Mouse (Mus musculus): ENCODE data around the gene Sdr9c7. TPM values are rescaled to one million over a fixed set of nuclear protein-coding genes. Genes with fewer than 3 reads are reported as not detected.

Sdr9c7 gene
- not detected in 2 replicates for polyA plus RNA-seq (2015; fragmentation: Nextera tagmentation; extraction: Ambion mirVana)

DNA sequence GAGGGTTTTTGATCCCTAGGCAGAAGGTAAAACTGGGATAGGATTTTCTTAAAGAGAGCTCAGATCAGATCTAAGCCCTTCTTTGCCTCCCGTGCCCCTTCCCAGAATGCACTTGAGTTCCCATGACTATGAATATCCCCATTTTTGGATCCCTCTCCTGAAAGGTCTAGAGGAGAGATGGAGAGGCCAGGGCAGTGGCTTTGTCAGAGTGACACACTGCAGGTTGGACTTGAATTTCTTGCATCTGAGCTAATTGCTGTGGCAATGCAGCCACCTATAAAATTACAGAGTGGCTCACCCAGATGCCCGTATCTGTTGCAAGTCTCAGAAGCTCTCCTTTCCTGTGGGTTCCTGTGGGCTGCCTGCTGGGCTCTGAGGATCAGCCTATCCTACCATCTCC is at the start of gene Sdr9c7:
Sdr9c7 (plus strand) TSS at position 301 of the 400 bp plus-strand sequence.
- Histone ChIP-seq H3K4me2 (replicated peaks) (no peak within 1 kb of the TSS), H3K9ac (replicated peaks) (no peak within 1 kb of the TSS), H3K4me1 (replicated peaks) (no peaks in the 10 kb centered on the region), H3K4me3 (replicated peaks) (no peak within 1 kb of the TSS), H3K27me3 (no peaks in the 10 kb centered on the region), H3K9me3 (no peaks in the 10 kb centered on the region), H3K27ac (no peak within 1 kb of the TSS), H3K36me3 (no peaks in the 10 kb centered on the region)
- no peak for ATAC-seq
- 87% methylated on average over 2 of the region's 2 CpGs for WGBS

DNA sequence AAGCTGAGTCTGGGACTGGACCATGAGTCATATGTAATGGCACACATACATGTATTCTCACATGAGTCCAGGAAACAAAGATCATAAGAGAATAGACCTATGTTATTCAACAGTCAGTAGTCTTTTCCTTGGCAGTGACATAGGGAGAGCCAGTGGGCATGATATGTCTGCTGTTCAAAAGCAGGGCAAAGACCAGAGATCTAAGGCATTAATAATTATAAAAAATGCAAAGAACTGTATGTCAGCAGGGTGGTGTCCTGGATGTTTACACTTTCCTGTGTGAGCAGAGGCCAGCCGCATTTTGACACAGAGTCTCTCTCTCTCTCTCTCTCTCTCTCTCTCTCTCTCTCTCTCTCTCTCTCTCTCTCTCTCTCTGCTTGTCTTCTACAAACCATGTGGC is 48.7 kb upstream of the Sdr9c7 start, which contains the start of gene Rdh19:
Rdh19 (plus strand) TSS at position 301 of the 400 bp plus-strand sequence.
- Histone ChIP-seq H3K4me3 (replicated peaks) (no peak within 1 kb of the TSS), H3K9ac (replicated peaks) (no peak within 1 kb of the TSS), H3K4me2 (replicated peaks) (no peak within 1 kb of the TSS), H3K27ac (no peak within 1 kb of the TSS), H3K27me3 (no peaks in the 10 kb centered on the region), H3K4me1 (replicated peaks) (no peaks in the 10 kb centered on the region), H3K36me3 (no peaks in the 10 kb centered on the region), H3K9me3 (no peaks in the 10 kb centered on the region)
- WGBS, result 94% methylated on average over 1 of the region's 1 CpGs
- no peak for ATAC-seq

DNA sequence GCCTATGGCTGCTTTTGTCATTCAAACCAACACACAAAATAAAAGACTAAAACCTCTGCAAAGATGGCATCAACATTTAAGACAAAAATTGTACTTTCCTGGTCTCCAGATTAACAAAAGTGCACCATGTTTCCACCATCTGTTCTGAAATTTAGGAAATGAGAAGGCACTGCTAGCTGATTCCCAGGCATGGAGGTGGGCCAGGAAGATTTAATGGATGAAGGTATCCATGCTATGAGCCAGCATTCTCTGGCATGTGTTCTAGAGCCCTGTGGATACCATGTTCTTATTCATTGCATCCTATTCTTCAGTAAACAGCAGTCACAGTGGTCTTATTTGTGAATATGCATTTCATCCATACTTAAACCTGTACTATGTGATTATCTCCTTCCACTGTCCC is 41.9 kb upstream of the Sdr9c7 start:
- Histone ChIP-seq H3K4me3 (replicated peaks) (no peak overlapping the region), H3K27me3 (no peaks in the 10 kb centered on the region), H3K9me3 (no peaks in the 10 kb centered on the region), H3K4me1 (replicated peaks) (no peaks in the 10 kb centered on the region), H3K36me3 (no peaks in the 10 kb centered on the region), H3K4me2 (replicated peaks) (no peak overlapping the region), H3K9ac (replicated peaks) (no peak overlapping the region), H3K27ac (no peak overlapping the region)
- ATAC-seq, result no peak

DNA sequence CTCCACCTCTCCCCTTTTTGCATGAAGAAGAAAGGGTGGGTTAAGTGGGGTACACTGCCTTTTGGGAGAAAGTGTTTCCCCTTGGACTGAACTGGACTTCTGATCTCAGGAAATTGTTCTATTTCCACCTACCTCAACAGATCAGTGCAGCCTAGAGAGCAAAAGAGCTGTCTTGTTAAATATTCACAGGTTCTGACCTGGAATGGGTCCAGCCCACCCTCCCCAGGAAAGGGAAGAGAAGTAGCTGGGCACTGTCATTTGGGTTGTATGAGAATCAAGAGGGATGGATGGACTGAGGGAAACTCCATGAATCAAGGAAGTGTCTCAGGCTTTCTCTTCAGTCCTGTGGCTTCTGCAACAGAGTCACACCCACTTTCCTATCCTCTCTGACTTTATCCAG is 33.4 kb upstream of the Sdr9c7 start:
- Histone ChIP-seq H3K36me3 (no peaks in the 10 kb centered on the region), H3K27me3 (no peaks in the 10 kb centered on the region), H3K4me1 (replicated peaks) (no peaks in the 10 kb centered on the region), H3K9me3 (no peaks in the 10 kb centered on the region), H3K27ac (no peak overlapping the region), H3K4me3 (replicated peaks) (no peak overlapping the region), H3K9ac (replicated peaks) (no peak overlapping the region), H3K4me2 (replicated peaks) (no peak overlapping the region)
- ATAC-seq, result no peak

DNA sequence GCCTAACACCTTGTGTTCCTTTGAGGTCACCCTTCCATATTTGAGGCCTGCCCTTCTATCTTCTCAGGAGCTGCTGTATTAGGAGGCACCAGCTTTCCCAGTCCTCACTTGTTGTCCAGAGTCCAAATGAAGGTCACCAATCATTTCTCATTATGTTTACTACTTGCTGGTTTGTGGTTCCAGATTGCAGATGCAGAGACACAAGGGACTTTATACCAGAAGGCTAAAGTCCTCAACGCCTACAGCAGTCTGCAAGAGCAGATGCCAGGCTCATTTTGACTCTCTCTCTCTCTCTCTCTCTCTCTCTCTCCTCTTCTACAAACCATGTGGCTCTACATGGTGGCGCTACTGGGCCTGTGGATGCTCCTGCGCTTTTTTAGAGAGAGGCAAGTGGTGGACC is 32.1 kb upstream of the Sdr9c7 start, which contains the start of gene Rdh16f2:
Rdh16f2 (plus strand) TSS at position 243 of the 400 bp plus-strand sequence.
- Histone ChIP-seq H3K36me3 (no peaks in the 10 kb centered on the region), H3K9ac (replicated peaks) (no peak within 1 kb of the TSS), H3K4me2 (replicated peaks) (no peak within 1 kb of the TSS), H3K4me1 (replicated peaks) (no peaks in the 10 kb centered on the region), H3K9me3 (no peaks in the 10 kb centered on the region), H3K27ac (no peak within 1 kb of the TSS), H3K27me3 (no peaks in the 10 kb centered on the region), H3K4me3 (replicated peaks) (no peak within 1 kb of the TSS)
- no peak for ATAC-seq
- 82% methylated on average over 3 of the region's 3 CpGs for WGBS

DNA sequence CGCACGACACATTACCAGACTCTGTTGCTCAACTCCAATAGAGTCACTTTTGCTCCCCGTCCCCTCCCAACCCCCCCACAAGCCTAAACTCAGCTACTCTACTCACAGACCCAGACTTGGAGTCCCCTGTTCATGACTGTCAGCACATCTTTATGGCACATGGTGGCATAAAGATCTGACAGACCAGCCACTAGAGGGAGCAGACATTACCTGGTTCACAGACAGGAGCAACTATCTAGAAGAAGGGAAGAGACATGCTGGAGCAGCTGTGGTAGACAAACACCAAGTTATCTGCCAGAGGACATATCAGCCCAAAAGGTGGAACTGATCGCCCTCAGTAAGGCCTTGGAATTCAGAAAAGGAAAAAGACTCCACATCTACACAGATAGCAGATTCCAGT is 25.8 kb upstream of the Sdr9c7 start:
- ATAC-seq, result no peak
- no peaks in the 10 kb centered on the region for H3K27me3 ChIP-seq
- H3K27ac ChIP-seq, result no peak overlapping the region
- no peak overlapping the region for H3K4me3 ChIP-seq (replicated peaks)
- WGBS, result 75% methylated on average over 4 of the region's 4 CpGs
- H3K36me3 ChIP-seq, result no peaks in the 10 kb centered on the region
- H3K9me3 ChIP-seq, result no peaks in the 10 kb centered on the region
- H3K4me1 ChIP-seq (replicated peaks), result no peaks in the 10 kb centered on the region
- H3K4me2 ChIP-seq (replicated peaks), result no peak overlapping the region
- no peak overlapping the region for H3K9ac ChIP-seq (replicated peaks)

DNA sequence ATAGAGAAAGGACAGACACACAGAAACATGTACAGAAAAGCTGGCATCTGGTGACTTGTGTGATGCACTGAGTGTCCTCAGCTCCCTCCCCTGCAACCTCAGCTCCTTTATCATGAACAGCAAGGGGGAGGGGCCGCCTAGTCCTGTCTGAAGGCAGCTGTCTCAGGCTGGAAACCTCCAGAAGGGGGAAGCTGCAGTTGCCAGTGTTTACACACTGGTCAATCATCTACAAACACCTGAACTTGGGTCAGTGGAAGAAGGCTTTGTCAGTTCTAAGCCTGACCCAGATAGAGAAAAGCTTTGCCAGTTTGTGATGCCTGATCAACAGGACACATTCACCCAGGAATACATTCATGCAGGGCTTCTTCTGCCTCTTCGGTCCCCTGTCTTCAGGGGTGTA is 20.6 kb upstream of the Sdr9c7 start:
- H3K4me2 ChIP-seq (replicated peaks), result no peak overlapping the region
- no peaks in the 10 kb centered on the region for H3K27me3 ChIP-seq
- H3K9ac ChIP-seq (replicated peaks), result no peak overlapping the region
- ATAC-seq, result no peak
- H3K9me3 ChIP-seq, result no peaks in the 10 kb centered on the region
- H3K27ac ChIP-seq, result no peak overlapping the region
- H3K36me3 ChIP-seq, result no peaks in the 10 kb centered on the region
- no peaks in the 10 kb centered on the region for H3K4me1 ChIP-seq (replicated peaks)
- WGBS, result 56% methylated on average over 2 of the region's 2 CpGs
- H3K4me3 ChIP-seq (replicated peaks), result no peak overlapping the region

DNA sequence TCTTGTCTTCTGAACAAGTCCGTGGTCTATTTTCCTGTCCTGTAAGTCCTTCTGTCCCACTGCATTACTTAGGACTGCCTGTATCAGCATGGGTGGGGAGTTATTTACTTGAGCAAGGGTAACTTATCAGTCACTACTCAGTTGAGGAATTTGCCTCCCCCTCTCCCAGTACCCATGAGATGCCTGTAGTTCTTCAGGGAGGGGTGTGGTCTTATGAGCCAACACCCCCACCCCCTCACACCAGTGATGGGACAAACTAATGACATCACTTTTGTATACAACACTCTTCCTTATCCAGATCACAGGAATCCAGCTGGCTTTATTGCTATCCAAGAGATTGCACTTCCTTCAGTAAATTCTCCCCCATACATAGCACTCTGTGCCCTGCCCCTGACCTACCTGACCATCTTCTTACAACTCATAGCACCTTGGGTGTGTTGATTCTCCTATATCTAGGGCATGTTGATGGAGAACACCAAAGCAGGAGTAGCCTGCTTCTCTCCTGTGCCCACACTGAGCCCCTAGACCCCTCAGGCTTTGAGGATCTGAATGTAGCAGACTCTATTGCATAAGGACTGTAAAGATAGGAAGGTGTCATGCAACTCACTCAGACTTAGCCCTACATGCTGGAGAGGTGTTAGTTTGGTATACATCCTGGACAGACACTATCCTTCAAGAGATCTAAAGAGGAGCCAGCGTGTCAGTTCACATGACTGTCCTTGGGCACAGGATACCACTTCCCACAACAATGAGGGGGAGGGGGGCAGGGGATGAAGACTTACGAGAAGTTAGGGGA is 19.9 kb upstream of the Sdr9c7 start:
- Histone ChIP-seq H3K36me3 (no peaks in the 10 kb centered on the region), H3K9ac (replicated peaks) (no peak overlapping the region), H3K4me1 (replicated peaks) (no peaks in the 10 kb centered on the region), H3K4me3 (replicated peaks) (no peak overlapping the region), H3K9me3 (no peaks in the 10 kb centered on the region), H3K27me3 (no peaks in the 10 kb centered on the region), H3K4me2 (replicated peaks) (no peak overlapping the region), H3K27ac (no peak overlapping the region)
- WGBS, result 90% methylated on average over 3 of the region's 3 CpGs
- ATAC-seq, result no peak

DNA sequence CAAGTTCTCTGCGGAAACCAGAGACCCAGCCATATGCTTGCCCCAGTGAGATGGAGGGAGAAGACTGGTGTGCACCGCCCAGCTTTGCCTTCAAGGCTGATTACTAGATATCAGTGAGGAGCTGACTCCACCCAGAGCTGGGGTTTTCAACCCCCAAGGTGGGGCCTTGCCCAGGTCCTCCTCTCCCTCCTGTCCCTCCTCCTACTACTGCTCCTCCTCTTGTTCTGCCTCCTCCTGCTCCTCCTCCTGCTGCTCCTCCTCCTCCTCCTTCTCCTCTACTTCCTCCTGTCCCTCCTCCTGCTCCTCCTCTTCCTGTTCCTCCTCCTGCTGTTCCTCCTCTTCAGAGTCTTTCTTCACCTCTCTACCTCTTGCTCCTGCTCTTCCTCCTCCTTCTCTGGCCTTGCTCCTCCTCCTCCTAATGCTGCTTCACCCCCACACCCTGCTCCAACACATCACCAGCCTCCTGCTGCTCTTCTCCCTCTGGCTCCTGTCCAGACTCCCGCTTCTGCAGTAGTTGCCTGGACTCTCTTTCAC is 19.1 kb upstream of the Sdr9c7 start:
- Histone ChIP-seq H3K36me3 (no peaks in the 10 kb centered on the region), H3K9ac (replicated peaks) (no peak overlapping the region), H3K4me1 (replicated peaks) (no peaks in the 10 kb centered on the region), H3K4me2 (replicated peaks) (no peak overlapping the region), H3K27me3 (no peaks in the 10 kb centered on the region), H3K27ac (no peak overlapping the region), H3K4me3 (replicated peaks) (no peak overlapping the region), H3K9me3 (no peaks in the 10 kb centered on the region)
- WGBS, result 89% methylated on average over 3 of the region's 3 CpGs
- ATAC-seq, result no peak

DNA sequence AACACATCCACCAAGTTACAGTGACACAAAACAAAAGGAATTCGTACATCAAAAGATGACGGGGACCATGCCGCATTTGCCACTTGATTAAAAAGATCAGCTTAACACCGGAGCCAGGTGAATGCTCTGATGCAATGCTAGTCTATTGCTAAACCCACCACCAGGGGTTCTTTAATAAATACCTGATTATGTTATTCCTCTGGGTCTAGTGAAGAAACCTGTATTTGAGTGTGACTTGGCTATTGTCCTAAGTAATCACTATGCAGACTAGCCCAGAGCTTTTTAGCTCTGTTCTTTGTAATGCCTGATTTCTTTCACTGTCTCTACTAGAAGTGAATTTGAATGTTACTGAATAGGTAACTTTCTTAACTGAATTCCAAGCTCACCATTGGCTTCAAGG is 17.3 kb upstream of the Sdr9c7 start:
- 77% methylated on average over 4 of the region's 4 CpGs for WGBS
- no peak overlapping the region for H3K27ac ChIP-seq
- H3K4me3 ChIP-seq (replicated peaks), result no peak overlapping the region
- no peaks in the 10 kb centered on the region for H3K9me3 ChIP-seq
- H3K9ac ChIP-seq (replicated peaks), result no peak overlapping the region
- H3K36me3 ChIP-seq, result no peaks in the 10 kb centered on the region
- no peak overlapping the region for H3K4me2 ChIP-seq (replicated peaks)
- H3K4me1 ChIP-seq (replicated peaks), result no peaks in the 10 kb centered on the region
- no peak for ATAC-seq
- no peaks in the 10 kb centered on the region for H3K27me3 ChIP-seq

DNA sequence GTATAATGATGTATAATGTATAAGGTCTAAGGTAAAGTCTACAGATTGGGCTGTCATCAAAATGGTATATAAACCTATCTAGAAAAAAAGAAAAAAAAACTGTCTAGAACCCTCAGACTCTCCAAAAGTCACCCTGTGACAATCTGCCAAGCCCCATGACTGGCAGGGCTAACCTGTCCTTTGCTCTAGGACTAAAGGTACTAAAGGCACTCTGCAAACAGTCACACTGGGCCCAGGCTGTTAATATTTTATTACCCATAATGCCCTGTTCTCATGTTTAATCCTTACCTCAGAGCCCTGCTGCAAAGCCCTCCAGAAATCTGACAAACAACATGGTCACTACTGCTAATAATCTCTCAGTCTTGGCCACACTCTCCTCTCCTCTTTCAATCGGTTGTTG is 11.8 kb upstream of the Sdr9c7 start:
- Histone ChIP-seq H3K4me3 (replicated peaks) (no peak overlapping the region), H3K9ac (replicated peaks) (no peak overlapping the region), H3K9me3 (peaks cover 3% of the 10 kb centered on the region; the same call in 1 of the 2 replicates), H3K27me3 (no peaks in the 10 kb centered on the region), H3K4me2 (replicated peaks) (no peak overlapping the region), H3K27ac (no peak overlapping the region), H3K36me3 (no peaks in the 10 kb centered on the region), H3K4me1 (replicated peaks) (peaks cover 5% of the 10 kb centered on the region; the same call in 1 of the 2 replicates)
- ATAC-seq, result no peak
- 68% methylated on average over 1 of the region's 1 CpGs for WGBS

DNA sequence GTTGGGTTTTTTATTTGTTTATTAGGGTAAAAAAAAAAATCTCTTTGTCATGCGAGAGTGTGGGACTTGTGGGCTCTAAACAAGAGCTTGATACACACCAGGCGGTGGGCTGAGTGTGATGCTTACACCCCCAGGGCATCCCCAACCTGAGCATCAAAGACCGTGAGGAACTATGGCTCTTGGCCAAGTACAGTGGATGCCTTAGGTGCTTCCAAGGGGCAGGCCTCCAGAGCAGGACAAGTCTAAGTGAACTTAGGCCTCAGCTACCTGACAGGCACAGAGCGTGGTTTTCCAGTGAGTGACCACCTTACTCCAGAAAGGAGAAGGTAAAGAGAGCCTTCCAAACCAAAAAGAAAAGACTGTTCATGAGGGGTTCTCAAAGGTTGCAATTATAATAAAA is 11.3 kb upstream of the Sdr9c7 start:
- no peak for ATAC-seq
- H3K9me3 ChIP-seq, result peaks cover 5% of the 10 kb centered on the region; the same call in 1 of the 2 replicates

More for the DNA sequence above, 11.3 kb upstream of the Sdr9c7 start:
- Histone ChIP-seq H3K36me3 (no peaks in the 10 kb centered on the region), H3K4me2 (replicated peaks) (no peak overlapping the region), H3K27me3 (no peaks in the 10 kb centered on the region), H3K4me1 (replicated peaks) (peaks cover 5% of the 10 kb centered on the region; the same call in 1 of the 2 replicates), H3K4me3 (replicated peaks) (no peak overlapping the region), H3K27ac (no peak overlapping the region), H3K9ac (replicated peaks) (no peak overlapping the region)
- 87% methylated on average over 4 of the region's 4 CpGs for WGBS
